Mouse (Mus musculus) CH12.LX (cell line): ENCODE data around the gene Il10ra. TPM values are rescaled to one million over a fixed set of nuclear protein-coding genes. Genes with fewer than 3 reads are reported as not detected.

Source experiments
- DNase-seq: peaks from one replicate; pipeline ENCODE4 v3.0.0-alpha.2; 2013; ENCODE audit errors: extremely low read depth
- H3K27ac ChIP-seq: 2 replicates; pipeline ENCODE4 v1.5.1; 2012; ENCODE audit warnings: low read depth, mild to moderate bottlenecking, control low read depth, moderate library complexity; ENCODE audit not compliant: insufficient read depth
- H3K27me3 ChIP-seq: replicated peaks from 2 replicates; pipeline ENCODE3; 2012; ENCODE audit warnings: inconsistent platforms
- H3K36me3 ChIP-seq, 2 experiments: replicated peaks in 1 of 2; 2 replicates each; pipeline versions ENCODE3 to v1.6.1; 2012; ENCODE audit warnings: inconsistent platforms in 1 of 2, low read length in 1 of 2, mild to moderate bottlenecking in 1 of 2, mixed read lengths in 1 of 2, moderate library complexity in 1 of 2; ENCODE audit not compliant: control insufficient read depth in 1 of 2, insufficient read depth in 1 of 2
- H3K4me1 ChIP-seq, 2 experiments: 2 replicates each; pipeline ENCODE4 v1.6.1; 2012; ENCODE audit warnings: inconsistent platforms in 1 of 2, moderate library complexity in 1 of 2; ENCODE audit not compliant: insufficient read depth in 2 of 2, control insufficient read depth in 1 of 2
- H3K4me2 ChIP-seq: 2 replicates; pipeline ENCODE4 v1.6.1; 2012; ENCODE audit warnings: low read depth, mild to moderate bottlenecking, control low read depth; ENCODE audit not compliant: poor library complexity, insufficient read depth, severe bottlenecking
- H3K4me3 ChIP-seq, 3 experiments: fragments of 150-350 bp in 1 of 3; sonication (generic) in 1 of 3; replicated peaks in 1 of 3; 2 replicates each; pipeline versions ENCODE3 to v1.5.1; 2011 to 2012; ENCODE audit warnings: low read depth in 2 of 3, low read length in 2 of 3, mild to moderate bottlenecking in 2 of 3, moderate library complexity in 2 of 3, control low read depth in 1 of 3, improper control_type of control experiment in 1 of 3, inconsistent platforms in 1 of 3, mixed read lengths in 1 of 3; ENCODE audit not compliant: poor library complexity in 1 of 3
- H3K79me2 ChIP-seq: replicated peaks from 2 replicates; pipeline ENCODE4 v1.6.1; 2012; ENCODE audit warnings: mild to moderate bottlenecking, moderate library complexity; ENCODE audit not compliant: control insufficient read depth, poor library complexity, insufficient read depth, severe bottlenecking; ENCODE audit errors: extremely low read depth
- H3K9ac ChIP-seq: 2 replicates; pipeline ENCODE4 v1.6.1; 2012; ENCODE audit warnings: low read depth, mild to moderate bottlenecking, control low read depth, moderate library complexity; ENCODE audit not compliant: insufficient read depth
- H3K9me3 ChIP-seq: replicated peaks from 2 replicates; pipeline ENCODE3; 2012; ENCODE audit warnings: low read length, inconsistent platforms, mixed read lengths
- BHLHE40 ChIP-seq: IDR thresholded peaks from 2 replicates; pipeline ENCODE4 v1.6.1; 2011; ENCODE audit warnings: mild to moderate bottlenecking, low read depth, low read length, improper control_type of control experiment
- CHD1 ChIP-seq: IDR thresholded peaks from 2 replicates; pipeline ENCODE4 v1.6.1; 2012; ENCODE audit warnings: low read depth, low read length, improper control_type of control experiment, inconsistent platforms
- CHD2 ChIP-seq: IDR thresholded peaks from 2 replicates; pipeline ENCODE4 v1.6.1; 2011; ENCODE audit warnings: low read length, improper control_type of control experiment
- CTCF ChIP-seq, 2 experiments: IDR thresholded peaks in 1 of 2; conservative IDR thresholded peaks in 1 of 2; 2 replicates each; pipeline ENCODE4 v1.5.1; 2011 to 2012; ENCODE audit warnings: low read depth in 2 of 2, low read length in 2 of 2, improper control_type of control experiment in 1 of 2, inconsistent platforms in 1 of 2, mild to moderate bottlenecking in 1 of 2, moderate library complexity in 1 of 2
- E2F4 ChIP-seq: IDR thresholded peaks from 2 replicates; pipeline ENCODE4 v1.6.1; 2011; ENCODE audit warnings: low read depth, low read length, improper control_type of control experiment; ENCODE audit not compliant: insufficient replicate concordance
- ELF1 ChIP-seq: IDR thresholded peaks from 2 replicates; pipeline ENCODE4 v1.6.1; 2014; ENCODE audit warnings: low read depth, mild to moderate bottlenecking, inconsistent platforms, low read length, improper control_type of control experiment
- EP300 ChIP-seq: IDR thresholded peaks from 2 replicates; pipeline ENCODE4 v1.6.1; 2011; ENCODE audit warnings: low read length, improper control_type of control experiment
- ETS1 ChIP-seq: conservative IDR thresholded peaks from 2 replicates; pipeline ENCODE4 v1.6.1; 2012; ENCODE audit warnings: low read depth, mild to moderate bottlenecking, inconsistent platforms, low read length, improper control_type of control experiment, moderate library complexity
- GABPA ChIP-seq: IDR thresholded peaks from 2 replicates; pipeline ENCODE4 v1.6.1; 2012; ENCODE audit warnings: low read depth, low read length, improper control_type of control experiment, inconsistent platforms; ENCODE audit not compliant: insufficient replicate concordance
- HCFC1 ChIP-seq: IDR thresholded peaks from 2 replicates; pipeline ENCODE4 v1.6.1; 2012; ENCODE audit warnings: low read depth, mild to moderate bottlenecking, inconsistent platforms, low read length, improper control_type of control experiment
- IRF4 ChIP-seq: IDR thresholded peaks from 2 replicates; pipeline ENCODE4 v1.6.1; 2014; ENCODE audit warnings: low read depth, mild to moderate bottlenecking, inconsistent platforms, low read length, improper control_type of control experiment
- JUN ChIP-seq: IDR thresholded peaks from 2 replicates; pipeline ENCODE4 v1.6.1; 2011; ENCODE audit warnings: low read depth, mild to moderate bottlenecking, low read length, improper control_type of control experiment, moderate library complexity; ENCODE audit not compliant: insufficient read depth
- KAT2A ChIP-seq: IDR thresholded peaks from 2 replicates; pipeline ENCODE4 v1.6.1; 2012; ENCODE audit warnings: low read length, improper control_type of control experiment, inconsistent platforms; ENCODE audit not compliant: insufficient replicate concordance
- MAFK ChIP-seq: IDR thresholded peaks from 2 replicates; pipeline ENCODE4 v1.6.1; 2011; ENCODE audit warnings: low read length, improper control_type of control experiment; ENCODE audit not compliant: insufficient replicate concordance
- MAX ChIP-seq: IDR thresholded peaks from 2 replicates; pipeline ENCODE4 v1.6.1; 2011; ENCODE audit warnings: low read length, improper control_type of control experiment
- MAZ ChIP-seq: IDR thresholded peaks from 2 replicates; pipeline ENCODE4 v1.6.1; 2012; ENCODE audit warnings: low read depth, mild to moderate bottlenecking, inconsistent platforms, low read length, improper control_type of control experiment, moderate library complexity
- MEF2A ChIP-seq: IDR thresholded peaks from 2 replicates; pipeline ENCODE4 v1.6.1; 2014; ENCODE audit warnings: low read depth, mild to moderate bottlenecking, inconsistent platforms, low read length, improper control_type of control experiment, borderline replicate concordance
- MYC ChIP-seq: IDR thresholded peaks from 2 replicates; pipeline ENCODE4 v1.6.1; 2011; ENCODE audit warnings: low read depth, mild to moderate bottlenecking, improper control_type of control experiment, low read length
- NRF1 ChIP-seq: IDR thresholded peaks from 2 replicates; pipeline ENCODE4 v1.6.1; 2014; ENCODE audit warnings: low read depth, mild to moderate bottlenecking, inconsistent platforms, low read length, improper control_type of control experiment, moderate library complexity
- PAX5 ChIP-seq: IDR thresholded peaks from 2 replicates; pipeline ENCODE4 v1.6.1; 2012; ENCODE audit warnings: low read length, inconsistent platforms, mixed read lengths
- POLR2AphosphoS2 ChIP-seq: IDR thresholded peaks from 2 replicates; pipeline ENCODE4 v1.6.1; 2011; ENCODE audit warnings: low read depth, low read length, improper control_type of control experiment
- RAD21 ChIP-seq: IDR thresholded peaks from 2 replicates; pipeline ENCODE4 v1.6.1; 2011; ENCODE audit warnings: low read depth, mild to moderate bottlenecking, low read length, improper control_type of control experiment, moderate library complexity
- RCOR1 ChIP-seq: conservative IDR thresholded peaks from 2 replicates; pipeline ENCODE4 v1.6.1; 2012; ENCODE audit warnings: low read depth, mild to moderate bottlenecking, inconsistent platforms, low read length, improper control_type of control experiment
- SMC3 ChIP-seq: IDR thresholded peaks from 2 replicates; pipeline ENCODE4 v1.6.1; 2011; ENCODE audit warnings: low read depth, low read length, improper control_type of control experiment
- TBP ChIP-seq: conservative IDR thresholded peaks from 2 replicates; pipeline ENCODE4 v1.6.1; 2011; ENCODE audit warnings: low read depth, low read length, improper control_type of control experiment
- UBTF ChIP-seq: IDR thresholded peaks from 2 replicates; pipeline ENCODE4 v1.6.1; 2012; ENCODE audit warnings: low read depth, mild to moderate bottlenecking, inconsistent platforms, low read length, improper control_type of control experiment, moderate library complexity
- USF1 ChIP-seq: IDR thresholded peaks from 2 replicates; pipeline ENCODE4 v1.6.1; 2014; ENCODE audit warnings: low read depth, mild to moderate bottlenecking, inconsistent platforms, low read length, improper control_type of control experiment
- USF2 ChIP-seq: conservative IDR thresholded peaks from 2 replicates; pipeline ENCODE4 v1.6.1; 2011; ENCODE audit warnings: low read depth, low read length, improper control_type of control experiment
- ZC3H11A ChIP-seq: IDR thresholded peaks from 2 replicates; pipeline ENCODE4 v1.6.1; 2012; ENCODE audit warnings: low read depth, mild to moderate bottlenecking, inconsistent platforms, low read length, improper control_type of control experiment
- ZMIZ1 ChIP-seq: IDR thresholded peaks from 2 replicates; pipeline ENCODE4 v1.6.1; 2012; ENCODE audit warnings: low read depth, mild to moderate bottlenecking, inconsistent platforms, low read length, improper control_type of control experiment
- dilution Hi-C: fragments of 300-500 bp; cut with MboI; formaldehyde crosslinking; loops from 2 replicates; pipeline ENCODE4 v1.14.3; 2020; ENCODE audit warnings: low sequenced_read_pairs; ENCODE audit not compliant: extremely low pct_unique_long_range_greater_than_20kb, extremely low pct_ligation_motif_present
- in situ Hi-C: fragments of 300-500 bp; cut with MboI; formaldehyde crosslinking; loops from 3 replicates; pipeline ENCODE4 v1.14.3; 2019; ENCODE audit warnings: low sequenced_read_pairs, low pct_ligation_motif_present, low pct_unique_long_range_greater_than_20kb, mixed read lengths
- polyA plus RNA-seq: library from polyadenylated mRNA; unstranded; fragments of >175 nt; gene quantifications from 2 replicates; pipeline ENCODE4 v1.2.1, GENCODE M21; 2012; ENCODE audit warnings: low read depth; ENCODE audit not compliant: insufficient read length
- total RNA-seq, 2 experiments: library from RNA; depleted of rRNA; stranded (reverse); fragments of 300-350 nt in 1 of 2; fragments of >200 nt in 1 of 2; gene quantifications; 2 replicates each; pipeline ENCODE4 v1.2.3; 2012 to 2014

Gene Il10ra
- total and polyA plus RNA-seq, 3 experiments = 3.1 to 5.1 (median 3.9) TPM

GRCm38 (mm10) chr9:45301771-45302170, 32.8 kb upstream of the Il10ra start:
- Histone ChIP-seq H3K4me3 (no peak overlapping the region), H3K9me3 (no peaks in the 10 kb centered on the region), H3K79me2 (no peaks in the 10 kb centered on the region), H3K4me1 (peaks cover 23 to 52% of the 10 kb centered on the region in 2 experiments), H3K27me3 (no peaks in the 10 kb centered on the region), H3K36me3 (no peaks in the 10 kb centered on the region), H3K9ac (no peak overlapping the region), H3K27ac (no peak overlapping the region), H3K4me2 (no peak overlapping the region)
- no peak for TF ChIP-seq HCFC1
- TF ChIP-seq BHLHE40 = no peak
- no peak for TF ChIP-seq POLR2AphosphoS2
- TF ChIP-seq MYC = no peak
- no peak for TF ChIP-seq NRF1
- no peak for TF ChIP-seq MAX
- TF ChIP-seq USF2 = no peak
- no peak for TF ChIP-seq TBP
- no peak for TF ChIP-seq IRF4
- no peak for TF ChIP-seq E2F4
- no peak for TF ChIP-seq RAD21
- dilution Hi-C loops (no loop called here), in situ Hi-C loops (loop anchor here (5.0 to 10.0 kb wide), 2 partner anchors 91 to 223 kb away; no protein-coding TSS in a partner anchor)
- no peak for DNase-seq

GRCm38 (mm10) chr9:45300422-45301104, 31.6 kb upstream of the Il10ra start:
- Histone ChIP-seq H3K27me3 (no peaks in the 10 kb centered on the region), H3K9me3 (no peaks in the 10 kb centered on the region), H3K4me2 (peak overlapping the region; percentile 27; the same call in 1 of the 2 replicates), H3K27ac (peak overlapping the region; percentile 61), H3K79me2 (no peaks in the 10 kb centered on the region), H3K36me3 (no peaks in the 10 kb centered on the region), H3K4me1 (peaks cover 23 to 58% of the 10 kb centered on the region in 2 experiments), H3K4me3 (peak overlapping the region in 2 of 3 experiments; percentile 6 to 46), H3K9ac (peak overlapping the region; percentile 20; the same call in 1 of the 2 replicates)
- dilution Hi-C loops (no loop called here), in situ Hi-C loops (loop anchor here (5.0 to 10.0 kb wide), 2 partner anchors 92 to 224 kb away; no protein-coding TSS in a partner anchor)
- DNase-seq = peak; percentile 96
- TF ChIP-seq ZMIZ1 (no peak), ZC3H11A (0 out of 2 replicates have a peak, but pooled peaks have one; percentile 11), RAD21 (peak; percentile 89), UBTF (no peak), MAFK (peak; percentile 92), MEF2A (peak; percentile 54; the same call in 1 of the 2 replicates), CHD2 (peak; percentile 65; the same call in 1 of the 2 replicates), SMC3 (peak; percentile 77), USF1 (no peak), TBP (0 out of 2 replicates have a peak, but pooled peaks have one; percentile 30), MAZ (no peak), KAT2A (no peak), POLR2AphosphoS2 (no peak), ELF1 (peak; percentile 79), JUN (peak; percentile 78), PAX5 (no peak), GABPA (no peak), USF2 (no peak), MAX (peak; percentile 64; the same call in 1 of the 2 replicates), BHLHE40 (peak; percentile 94), CTCF (conservative IDR thresholded peaks at IDR 0.05 in 1 of 2, IDR thresholded peaks at IDR 0.05 in 1 of 2; ENCODE audit: low read depth in 2 of 2, low read length in 2 of 2) (peak; percentile 75 to 86), EP300 (no peak), CHD1 (no peak), ETS1 (peak; percentile 92), E2F4 (no peak), RCOR1 (no peak)
